Mouse (Mus musculus): Measurements from ENCODE around the gene Olfr463.

- TF ChIP-seq POLR2A (IDR thresholded peaks at IDR 0.05; ENCODE audit: borderline replicate concordance, extremely low read depth, low read depth, low read length) (no peak), CTCF (IDR thresholded peaks at IDR 0.05; ENCODE audit: insufficient read depth, low read length) (no peak)
Observed at GRCm38 (mm10) chr11:87892168-87892567, 5.0 kb downstream of the Olfr463 start, which contains the start of gene Olfr462.
